Mouse (Mus musculus) limb, embryonic 13.5 days (tissue): ENCODE measurements at regions not wholly inside any gene's neighbourhood (a gene's known extent, or its start where the extent isn't known, plus 50 kb on each side); places are given as distances from the start of the nearest gene placed in this dataset.

Source experiments
- ATAC-seq: fragments of 200-750 bp; cut with Nextera tagmentation; 2 replicates; pipeline ENCODE4 v1.8.0; 2017; ENCODE audit warnings: low read depth, moderate number of reproducible peaks, moderate TSS enrichment; ENCODE audit not compliant: low FRiP score
- H3K27ac ChIP-seq: fragments of 300-500 bp; sonication (generic); 2 replicates; pipeline ENCODE4 v1.5.1; 2015; ENCODE audit warnings: inconsistent platforms, mild to moderate bottlenecking, moderate library complexity
- H3K27me3 ChIP-seq: fragments of 300-500 bp; sonication (generic); 2 replicates; pipeline ENCODE4 v1.6.1; 2015; ENCODE audit warnings: mild to moderate bottlenecking, inconsistent platforms
- H3K36me3 ChIP-seq: fragments of 300-500 bp; sonication (generic); 2 replicates; pipeline ENCODE4 v1.6.1; 2015; ENCODE audit warnings: inconsistent platforms, mild to moderate bottlenecking, moderate library complexity
- H3K4me1 ChIP-seq: fragments of 300-500 bp; sonication (generic); 2 replicates; pipeline ENCODE4 v1.6.1; 2015; ENCODE audit warnings: inconsistent platforms
- H3K4me2 ChIP-seq: fragments of 300-500 bp; sonication (generic); replicated peaks from 2 replicates; pipeline ENCODE4 v1.6.1; 2015; ENCODE audit warnings: inconsistent platforms, mild to moderate bottlenecking, moderate library complexity
- H3K4me3 ChIP-seq: fragments of 300-500 bp; sonication (generic); 2 replicates; pipeline ENCODE4 v1.5.1; 2015; ENCODE audit warnings: moderate library complexity, mild to moderate bottlenecking, inconsistent platforms
- H3K9ac ChIP-seq: fragments of 300-500 bp; sonication (generic); 2 replicates; pipeline ENCODE4 v1.6.1; 2015; ENCODE audit warnings: mild to moderate bottlenecking, inconsistent platforms
- H3K9me3 ChIP-seq: fragments of 300-500 bp; sonication (generic); 2 replicates; pipeline ENCODE4 v1.6.1; 2016; ENCODE audit warnings: inconsistent platforms
- WGBS: fragments of 180-500 bp; shearing (Covaris S2); methylation state at CpG from one replicate; pipeline ENCODE4 v1.1.7; 2015; 5-methylcytosine and 5-hydroxymethylcytosine counted together

DNA sequence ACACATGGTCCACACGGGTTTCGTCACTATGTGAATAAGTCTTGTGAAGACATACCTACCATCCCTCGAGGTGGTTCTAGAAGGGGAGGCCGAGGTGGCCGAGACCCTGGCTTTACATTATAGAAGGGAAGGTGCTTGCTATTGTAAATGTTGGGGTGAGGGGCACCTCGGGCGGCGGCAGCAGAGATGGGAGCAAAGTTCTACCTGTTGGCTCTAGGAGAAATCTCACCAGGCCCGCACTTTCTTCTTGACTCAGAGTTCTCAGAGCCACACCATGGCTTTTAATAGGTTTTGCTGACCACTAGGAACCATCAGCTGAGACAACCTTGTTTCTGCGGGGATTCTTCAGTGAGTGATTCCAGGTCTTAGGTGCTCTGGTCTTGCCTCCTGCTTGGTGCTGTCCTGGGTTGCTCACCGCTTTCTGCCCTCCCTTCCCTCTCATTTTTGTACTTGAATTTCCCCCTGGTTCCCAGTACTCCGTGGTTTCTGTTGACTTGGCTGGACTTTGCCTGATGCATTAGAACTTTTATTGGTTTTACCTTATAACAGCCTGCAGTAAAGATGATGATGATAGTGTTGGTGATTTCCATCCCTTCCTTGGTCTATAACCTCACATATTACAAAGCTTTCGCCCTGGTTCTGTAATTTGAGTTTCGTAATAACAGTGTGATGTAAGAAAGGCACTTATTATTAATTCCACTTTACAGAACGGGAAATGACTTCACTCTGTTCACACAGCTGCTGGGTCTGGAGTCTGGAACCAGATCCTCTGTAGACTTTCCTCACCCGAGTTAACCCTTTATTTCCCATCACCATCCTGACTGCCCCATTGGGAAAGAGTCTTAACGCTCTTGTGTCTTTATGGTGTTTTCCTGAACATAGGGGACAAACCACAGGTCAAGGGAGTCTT lies 185.6 kb downstream of the 4933412E24Rik start:
- H3K9me3 ChIP-seq = no peaks in the 10 kb centered on the region
- ATAC-seq = peak; percentile 78; the same call in 1 of the 2 replicates
- no peaks in the 10 kb centered on the region for H3K36me3 ChIP-seq
- no peak overlapping the region for H3K4me2 ChIP-seq
- H3K4me3 ChIP-seq = no peak overlapping the region
- H3K27me3 ChIP-seq = no peaks in the 10 kb centered on the region
- peaks cover 51% of the 10 kb centered on the region for H3K4me1 ChIP-seq
- 66% methylated on average over 17 of the region's 17 CpGs for WGBS
- no peak overlapping the region for H3K9ac ChIP-seq
- peak overlapping the region; percentile 56 for H3K27ac ChIP-seq

DNA sequence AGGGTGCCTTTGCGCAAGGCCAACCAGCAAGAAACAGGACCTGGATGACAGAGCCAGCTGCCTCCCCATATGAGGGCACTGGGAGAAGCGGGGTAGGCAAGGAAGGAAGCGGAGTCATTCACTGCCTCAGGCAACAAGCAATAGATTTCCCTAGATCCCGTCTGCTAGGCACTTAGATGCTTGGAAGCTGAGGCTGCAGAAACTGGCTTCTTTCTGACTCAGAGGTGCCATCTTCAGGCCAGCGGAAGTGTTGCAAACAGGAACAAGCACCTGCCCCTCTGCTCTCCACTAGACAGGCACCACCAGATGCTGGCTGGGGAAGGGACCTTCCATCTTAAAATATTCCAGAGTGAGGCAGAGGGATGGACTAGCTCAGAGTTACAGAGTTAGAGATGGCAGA lies 188.0 kb downstream of the 4933412E24Rik start:
- Histone ChIP-seq H3K9me3 (no peaks in the 10 kb centered on the region), H3K27ac (no peak overlapping the region), H3K4me1 (peaks cover 54% of the 10 kb centered on the region), H3K4me2 (peak overlapping the region; percentile 27; the same call in 1 of the 2 replicates), H3K9ac (no peak overlapping the region), H3K27me3 (no peaks in the 10 kb centered on the region), H3K4me3 (no peak overlapping the region), H3K36me3 (no peaks in the 10 kb centered on the region)
- ATAC-seq = peak; percentile 57; the same call in 1 of the 2 replicates
- 23% methylated on average over 5 of the region's 5 CpGs for WGBS

DNA sequence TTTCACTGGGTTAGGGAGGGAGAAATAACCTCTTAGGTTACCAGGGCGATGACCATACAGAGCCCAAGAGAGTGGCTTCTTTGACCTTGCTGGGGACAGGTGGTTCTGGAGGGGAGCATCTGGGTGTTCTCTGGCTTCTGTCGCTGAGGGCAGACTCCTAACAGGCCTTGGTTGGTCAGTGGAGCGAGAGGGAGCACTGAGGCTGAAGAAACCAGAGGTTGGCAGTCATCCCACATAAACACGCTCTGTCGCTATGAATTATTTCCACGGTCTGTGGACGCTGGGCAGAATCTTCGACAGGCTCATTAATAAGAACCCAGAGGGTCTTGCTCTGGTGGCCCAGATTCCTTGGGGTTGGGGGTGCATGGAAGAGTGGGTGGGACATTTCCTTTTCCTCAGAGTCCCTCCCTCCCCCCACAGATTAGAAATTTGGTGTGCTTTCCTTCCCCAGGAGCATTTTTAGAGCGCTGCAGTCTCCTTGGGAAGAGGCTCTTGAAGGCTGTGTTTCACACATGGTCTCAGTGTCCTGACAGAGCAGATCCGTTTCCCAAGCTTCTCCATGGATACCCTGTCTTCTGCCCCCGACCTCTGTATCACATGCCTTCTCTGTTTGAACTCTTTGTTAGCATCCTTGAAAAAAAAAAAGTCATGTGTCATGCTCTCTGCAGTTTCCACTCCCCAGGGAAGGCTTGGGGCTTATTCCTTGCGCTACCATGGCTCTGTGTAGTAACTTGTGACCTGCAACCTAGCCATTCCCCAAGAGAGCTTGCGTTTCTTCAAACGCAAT lies 190.1 kb downstream of the 4933412E24Rik start:
- no peak for ATAC-seq
- Histone ChIP-seq H3K4me3 (no peak overlapping the region), H3K27ac (no peak overlapping the region)

DNA sequence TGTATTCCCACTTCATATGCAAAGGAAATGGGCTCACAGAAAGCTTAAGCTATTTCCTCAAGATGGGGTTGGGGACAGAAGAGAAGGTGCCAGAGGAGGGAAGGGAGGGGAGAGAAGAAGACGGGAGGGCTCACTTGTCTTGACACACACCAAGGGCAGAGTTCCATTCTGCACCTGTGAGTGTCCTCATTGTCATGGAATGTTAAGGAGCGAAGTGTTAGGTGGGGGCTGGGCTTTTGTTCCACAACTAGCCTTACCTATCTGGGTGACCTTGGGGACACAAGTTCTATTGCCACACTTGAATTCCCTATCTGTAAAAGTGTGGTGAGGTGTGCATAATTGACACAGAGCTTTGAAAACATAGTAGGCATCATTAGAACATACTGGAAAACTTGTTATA lies 192.5 kb downstream of the 4933412E24Rik start:
- Histone ChIP-seq H3K4me3 (no peak overlapping the region), H3K9me3 (no peaks in the 10 kb centered on the region), H3K9ac (no peak overlapping the region), H3K4me1 (peaks cover 41% of the 10 kb centered on the region), H3K27me3 (no peaks in the 10 kb centered on the region), H3K36me3 (no peaks in the 10 kb centered on the region), H3K4me2 (no peak overlapping the region), H3K27ac (no peak overlapping the region)
- WGBS = 58% methylated on average over 2 of the region's 2 CpGs
- ATAC-seq = no peak

More for the DNA sequence above, 190.1 kb downstream of the 4933412E24Rik start:
- no peaks in the 10 kb centered on the region for H3K36me3 ChIP-seq
- 59% methylated on average over 14 of the region's 14 CpGs for WGBS
- no peaks in the 10 kb centered on the region for H3K9me3 ChIP-seq
- H3K4me1 ChIP-seq = peaks cover 61% of the 10 kb centered on the region
- H3K4me2 ChIP-seq = no peak overlapping the region
- no peaks in the 10 kb centered on the region for H3K27me3 ChIP-seq
- H3K9ac ChIP-seq = no peak overlapping the region

DNA sequence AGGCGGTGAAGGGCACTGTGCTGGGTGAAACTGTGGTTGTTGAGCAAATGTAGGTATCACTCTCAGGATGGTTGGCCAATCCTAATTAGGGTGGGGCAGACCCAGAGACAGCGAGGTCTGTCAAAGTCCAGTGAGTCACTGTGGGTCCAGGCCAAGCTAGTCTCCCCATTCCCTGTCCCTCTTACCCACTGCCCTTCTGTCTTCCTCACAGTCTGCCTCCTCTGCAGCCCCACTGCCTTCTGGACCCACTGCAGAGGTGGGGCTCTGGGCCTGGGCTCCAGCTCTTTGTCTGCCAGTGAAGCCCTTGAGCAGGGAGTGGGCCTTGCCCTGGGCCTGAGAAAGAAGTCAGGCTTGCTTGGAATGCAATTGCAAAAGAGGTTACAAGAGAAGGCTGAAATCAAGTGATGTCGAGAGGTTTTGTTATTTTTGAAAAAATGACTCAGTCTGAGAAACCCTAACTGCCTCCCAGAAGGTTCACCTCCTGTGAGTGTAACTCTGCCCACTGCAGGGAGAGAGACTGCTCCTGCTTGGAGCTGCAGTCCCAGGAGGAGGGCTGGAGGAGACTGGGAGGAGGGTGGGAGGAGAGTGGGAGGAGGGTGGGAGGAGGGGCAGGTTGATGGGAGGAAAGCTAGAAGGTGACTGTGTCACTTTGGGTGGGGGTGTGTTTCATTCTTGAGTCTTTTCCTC lies 193.3 kb downstream of the 4933412E24Rik start:
- Histone ChIP-seq H3K27ac (peak overlapping the region; percentile 55; the same call in 1 of the 2 replicates), H3K9me3 (no peaks in the 10 kb centered on the region), H3K4me2 (no peak overlapping the region), H3K36me3 (no peaks in the 10 kb centered on the region), H3K4me3 (no peak overlapping the region), H3K27me3 (no peaks in the 10 kb centered on the region), H3K4me1 (peaks cover 34% of the 10 kb centered on the region), H3K9ac (0 out of 2 replicates have a peak overlapping the region, but pooled peaks have one; percentile 26)
- no peak for ATAC-seq
- 61% methylated on average over 3 of the region's 3 CpGs for WGBS

DNA sequence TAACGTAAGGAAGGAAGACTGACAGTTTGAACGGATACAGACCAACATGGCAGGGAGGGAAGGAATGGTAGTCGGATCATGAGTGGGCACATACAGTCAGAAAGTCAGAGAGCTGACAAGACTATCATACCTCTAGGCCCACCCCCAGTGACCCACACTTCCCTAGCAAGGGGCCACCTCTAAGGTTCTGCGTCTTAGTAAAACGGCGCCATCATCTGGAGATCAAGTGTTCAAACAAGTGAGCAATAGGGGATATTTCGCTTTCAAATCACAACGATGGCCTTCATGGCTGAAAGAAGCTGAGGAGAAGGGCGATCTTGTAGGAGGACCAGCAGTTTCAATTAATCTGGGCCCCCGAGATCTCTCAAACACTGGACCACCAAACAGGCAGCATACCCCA lies 196.1 kb downstream of the 4933412E24Rik start:
- Histone ChIP-seq H3K9ac (no peak overlapping the region), H3K9me3 (no peaks in the 10 kb centered on the region), H3K4me3 (no peak overlapping the region), H3K27ac (no peak overlapping the region), H3K27me3 (no peaks in the 10 kb centered on the region), H3K36me3 (no peaks in the 10 kb centered on the region), H3K4me2 (no peak overlapping the region), H3K4me1 (peaks cover 10% of the 10 kb centered on the region)
- WGBS = 79% methylated on average over 10 of the region's 10 CpGs
- no peak for ATAC-seq

DNA sequence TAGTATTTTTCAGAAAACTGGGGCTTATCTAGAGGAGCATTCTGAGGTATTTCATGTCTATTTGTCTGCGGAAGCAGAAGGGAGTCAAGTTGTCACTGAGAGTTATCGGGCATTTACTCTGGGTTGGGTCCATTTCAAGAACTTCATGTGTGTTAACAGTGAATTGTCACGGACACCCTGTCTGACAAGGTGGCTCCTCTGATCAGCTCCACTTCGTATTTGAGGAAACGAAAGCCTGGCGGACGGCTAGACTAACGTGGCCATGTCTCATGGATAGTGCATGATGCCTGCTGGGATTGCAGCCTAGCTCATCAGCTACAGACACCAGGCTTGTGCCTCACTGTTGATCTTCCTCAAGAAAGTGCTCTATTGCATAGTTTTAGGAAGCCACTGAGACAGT lies 200.4 kb downstream of the 4933412E24Rik start:
- H3K4me2 ChIP-seq = no peak overlapping the region
- no peak overlapping the region for H3K9ac ChIP-seq
- H3K27me3 ChIP-seq = no peaks in the 10 kb centered on the region
- H3K27ac ChIP-seq = no peak overlapping the region
- no peak overlapping the region for H3K4me3 ChIP-seq
- H3K36me3 ChIP-seq = no peaks in the 10 kb centered on the region
- no peaks in the 10 kb centered on the region for H3K9me3 ChIP-seq
- H3K4me1 ChIP-seq = no peaks in the 10 kb centered on the region
- WGBS = 91% methylated on average over 8 of the region's 8 CpGs
- no peak for ATAC-seq

DNA sequence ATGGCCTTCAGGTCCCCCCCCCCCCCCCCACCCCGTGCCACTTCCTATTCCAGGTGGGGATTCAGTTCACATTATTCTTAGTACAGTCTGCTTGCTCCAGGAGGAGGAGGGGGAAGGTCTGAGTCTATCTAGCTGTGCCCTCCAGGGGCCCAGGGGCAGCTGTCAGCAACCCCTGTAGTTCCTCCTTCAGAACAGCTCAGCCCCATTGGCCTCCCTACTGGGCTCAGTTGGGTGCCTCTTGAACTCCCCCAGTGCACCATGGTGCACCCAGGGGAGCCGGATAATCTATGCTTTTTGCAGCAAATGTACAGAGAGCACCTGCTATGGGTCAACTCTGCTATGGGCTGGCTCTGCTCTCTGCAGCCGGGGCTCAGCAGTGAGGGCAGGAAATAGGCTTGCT lies 204.8 kb downstream of the 4933412E24Rik start:
- Histone ChIP-seq H3K9ac (no peak overlapping the region), H3K4me1 (no peaks in the 10 kb centered on the region), H3K9me3 (no peaks in the 10 kb centered on the region), H3K27me3 (no peaks in the 10 kb centered on the region), H3K36me3 (no peaks in the 10 kb centered on the region), H3K4me2 (no peak overlapping the region), H3K4me3 (no peak overlapping the region), H3K27ac (no peak overlapping the region)
- ATAC-seq = no peak
- WGBS = 49% methylated on average over 3 of the region's 3 CpGs

DNA sequence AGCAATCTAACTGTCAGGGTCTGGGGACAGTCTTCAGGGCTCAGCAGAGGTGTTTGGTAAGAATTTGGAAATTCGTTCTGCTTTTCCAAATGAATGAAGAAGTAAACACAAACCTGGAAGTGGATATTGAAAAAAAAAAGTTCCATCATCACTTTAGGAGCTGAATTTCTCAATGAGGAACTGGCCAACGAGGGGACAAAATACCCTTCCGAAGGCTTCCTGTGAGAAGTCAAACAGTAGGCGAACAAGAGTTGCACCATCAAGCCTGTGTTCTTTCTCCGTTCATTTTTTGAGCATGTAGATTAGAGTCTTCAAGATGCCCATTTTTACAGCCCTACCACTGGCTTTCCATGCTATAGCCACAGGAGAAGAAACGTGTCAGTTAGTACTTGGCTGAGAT lies 207.1 kb downstream of the 4933412E24Rik start:
- no peak overlapping the region for H3K4me3 ChIP-seq
- 90% methylated on average over 6 of the region's 6 CpGs for WGBS
- no peaks in the 10 kb centered on the region for H3K27me3 ChIP-seq
- H3K4me2 ChIP-seq = no peak overlapping the region
- no peak for ATAC-seq
- no peaks in the 10 kb centered on the region for H3K4me1 ChIP-seq
- H3K27ac ChIP-seq = no peak overlapping the region
- H3K9me3 ChIP-seq = no peaks in the 10 kb centered on the region
- no peak overlapping the region for H3K9ac ChIP-seq
- no peaks in the 10 kb centered on the region for H3K36me3 ChIP-seq

DNA sequence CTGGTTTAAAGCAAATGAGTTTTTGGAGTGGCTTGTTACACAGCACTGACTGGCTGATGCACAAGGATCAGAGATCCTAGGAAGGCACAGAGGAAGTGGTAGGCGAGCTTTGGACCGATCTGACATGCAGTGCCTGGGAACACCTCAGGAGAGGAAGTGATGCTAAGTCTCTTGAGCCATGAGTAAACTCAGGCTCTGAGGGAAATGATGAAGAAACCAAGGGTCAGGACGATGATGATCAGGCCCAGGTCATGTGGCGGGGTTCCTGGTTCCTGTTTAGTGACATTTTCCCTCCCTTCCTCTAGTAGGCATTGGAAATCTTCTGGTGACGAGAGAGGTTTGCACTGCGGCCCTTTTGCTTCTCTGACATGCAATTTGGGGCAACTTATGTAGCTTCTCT lies 208.7 kb downstream of the 4933412E24Rik start:
- no peak for ATAC-seq
- WGBS = 86% methylated on average over 6 of the region's 6 CpGs
- H3K9ac ChIP-seq = no peak overlapping the region
- H3K4me2 ChIP-seq = no peak overlapping the region
- no peaks in the 10 kb centered on the region for H3K4me1 ChIP-seq
- no peak overlapping the region for H3K4me3 ChIP-seq
- H3K27ac ChIP-seq = no peak overlapping the region
- H3K27me3 ChIP-seq = no peaks in the 10 kb centered on the region
- no peaks in the 10 kb centered on the region for H3K36me3 ChIP-seq
- no peaks in the 10 kb centered on the region for H3K9me3 ChIP-seq

DNA sequence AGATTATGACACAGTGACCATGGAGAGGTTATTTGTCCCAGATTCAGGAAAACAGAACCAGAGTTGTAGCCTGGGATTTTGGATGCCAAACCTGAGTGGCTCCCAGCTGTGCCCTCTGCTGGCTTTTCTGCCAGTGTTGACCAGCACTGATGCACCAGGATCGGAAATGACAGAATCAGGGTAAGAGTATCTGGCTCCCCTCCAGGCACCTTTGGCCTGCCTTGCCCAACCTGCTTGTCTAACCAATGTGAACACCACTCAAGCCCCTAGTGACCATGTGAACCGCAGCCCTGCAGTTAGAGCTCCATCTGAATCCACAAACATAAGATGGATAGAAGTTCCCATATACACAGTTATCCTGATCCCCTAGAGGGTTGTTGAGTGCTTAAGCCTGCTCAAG lies 210.6 kb downstream of the 4933412E24Rik start:
- H3K4me3 ChIP-seq = no peak overlapping the region
- H3K9ac ChIP-seq = no peak overlapping the region
- no peaks in the 10 kb centered on the region for H3K36me3 ChIP-seq
- no peaks in the 10 kb centered on the region for H3K4me1 ChIP-seq
- H3K27ac ChIP-seq = no peak overlapping the region
- H3K9me3 ChIP-seq = no peaks in the 10 kb centered on the region
- H3K4me2 ChIP-seq = no peak overlapping the region
- WGBS = 82% methylated on average over 2 of the region's 2 CpGs
- no peak for ATAC-seq
- H3K27me3 ChIP-seq = no peaks in the 10 kb centered on the region

DNA sequence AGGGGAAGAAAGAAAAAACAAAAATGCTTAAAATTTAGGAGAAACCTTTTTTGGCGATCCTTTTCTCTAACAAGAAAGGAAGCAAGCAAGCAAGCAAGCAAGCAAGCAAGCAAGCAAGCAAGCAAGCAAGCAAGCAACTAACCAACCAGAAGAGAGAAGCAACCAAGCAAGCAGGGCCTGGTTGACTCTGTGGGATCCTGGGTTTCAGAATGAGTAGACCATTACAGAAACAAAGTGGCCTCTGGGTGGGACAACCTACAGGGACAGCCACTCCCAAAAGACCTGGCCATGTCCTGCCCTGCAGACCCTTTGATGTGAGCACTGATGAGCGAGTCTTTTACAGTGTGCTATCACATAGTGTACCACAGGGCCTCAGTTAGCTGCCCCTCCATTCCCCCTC lies 211.6 kb downstream of the 4933412E24Rik start:
- H3K9ac ChIP-seq = no peak overlapping the region
- H3K27ac ChIP-seq = no peak overlapping the region
- no peak overlapping the region for H3K4me3 ChIP-seq
- no peaks in the 10 kb centered on the region for H3K4me1 ChIP-seq
- WGBS = 82% methylated on average over 2 of the region's 2 CpGs
- no peak overlapping the region for H3K4me2 ChIP-seq
- H3K36me3 ChIP-seq = no peaks in the 10 kb centered on the region
- ATAC-seq = no peak
- H3K27me3 ChIP-seq = no peaks in the 10 kb centered on the region
- no peaks in the 10 kb centered on the region for H3K9me3 ChIP-seq
